Mouse (Mus musculus) T-helper 17 cell (primary cell): ENCODE measurements around the gene St6galnac6.

ENCODE experiments used
- in situ Hi-C, 2 experiments: fragments of 300-600 bp; cut with MboI, MseI; formaldehyde crosslinking; loops; 1 replicate in 1 of 2; 2 replicates in 1 of 2; pipeline ENCODE4 v1.15.1; 2025; ENCODE audit warnings: high pct_unique_total_duplicates in 2 of 2

St6galnac6 gene

DNA sequence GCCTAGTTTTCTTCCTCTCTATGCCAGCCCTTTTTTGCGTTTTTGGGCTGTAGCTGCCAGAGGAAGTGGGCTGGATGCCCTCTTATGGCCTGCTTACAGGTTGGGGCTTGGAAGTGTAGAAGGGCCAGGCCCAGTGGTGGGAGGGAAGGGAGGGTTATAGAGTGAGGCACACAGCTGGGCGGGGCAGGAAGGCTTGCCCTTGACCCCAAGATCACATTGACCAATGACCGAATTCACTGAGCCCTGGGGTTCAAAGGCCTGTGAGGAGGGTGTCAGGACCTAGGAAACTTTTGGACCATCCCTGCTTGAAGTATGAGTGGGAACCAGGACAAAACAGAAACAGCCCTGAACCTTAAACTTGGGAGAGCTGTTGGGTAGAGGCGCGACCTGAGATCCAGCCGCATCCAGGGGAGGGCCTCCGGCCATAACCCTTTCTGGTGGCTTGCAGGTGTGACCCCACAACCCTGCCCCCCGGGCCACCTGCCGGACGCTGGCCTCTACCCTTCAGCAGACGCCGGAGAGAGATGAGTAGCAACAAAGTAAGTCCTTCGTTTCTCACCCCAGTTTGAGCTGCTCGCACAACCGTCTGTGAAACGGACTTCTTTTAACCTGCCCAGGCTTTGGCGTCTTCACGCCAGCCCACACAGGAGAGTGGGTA is 9.4 kb downstream of the St6galnac6 start:
- in situ Hi-C loops = loop anchor here in 1 of 2 experiments (10.0 kb wide), 1 partner anchor 1144 kb away; no protein-coding TSS in a partner anchor

- in situ Hi-C loops = loop anchor here in 1 of 2 experiments (5.0 kb wide), 1 partner anchor 33 kb away; the partner anchor contains the start of gene 9430097D07Rik
Observed at GRCm38 (mm10) chr2:32610610-32611229, 11.2 kb downstream of the St6galnac6 start.

- in situ Hi-C loops = loop anchor here in 1 of 2 experiments (5.0 kb wide), 1 partner anchor 35 kb away; the partner anchor contains the start of gene 9430097D07Rik
Observed at GRCm38 (mm10) chr2:32612274-32612673, 12.8 kb downstream of the St6galnac6 start.

- in situ Hi-C loops = no loop called here
Observed at GRCm38 (mm10) chr2:32617109-32617508, 17.6 kb downstream of the St6galnac6 start.

DNA sequence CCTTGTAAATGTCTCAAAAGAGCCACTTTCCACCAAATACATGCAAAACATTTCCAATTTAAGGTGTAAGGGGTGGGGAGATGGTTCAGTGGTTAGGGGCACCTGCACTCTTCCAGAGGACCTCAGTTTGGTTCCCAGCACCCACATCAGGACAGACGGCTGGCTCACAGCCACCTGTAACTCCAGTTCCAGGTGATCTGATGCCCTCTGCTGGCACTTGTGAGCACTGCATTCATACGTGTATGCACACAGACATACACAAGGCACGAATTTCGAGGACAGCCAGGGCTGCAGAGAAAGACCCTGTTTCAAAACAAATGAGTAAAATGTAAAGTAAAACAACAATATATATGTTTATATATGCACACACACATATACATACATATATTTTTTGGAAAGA is 18.1 kb downstream of the St6galnac6 start:
- in situ Hi-C loops = no loop called here

DNA sequence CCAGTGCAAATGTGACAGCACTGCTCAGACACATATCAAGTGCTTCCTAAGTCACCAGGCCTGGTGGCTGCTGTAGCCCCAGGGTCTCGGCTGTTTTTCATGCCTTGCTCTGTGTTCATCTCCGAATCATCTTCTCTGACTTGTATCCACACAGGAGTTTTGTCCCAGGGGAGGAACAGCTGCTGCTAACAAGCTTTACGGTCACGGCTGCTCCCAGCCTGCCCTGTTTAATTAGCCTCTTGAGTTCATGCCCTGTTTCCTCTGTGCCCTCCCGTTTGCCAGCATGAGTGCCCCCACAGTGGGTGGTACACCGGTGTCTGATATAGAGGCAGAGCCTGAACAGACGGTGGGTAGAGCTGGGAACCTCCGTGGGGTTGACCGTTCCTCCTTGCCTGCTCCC is 18.5 kb downstream of the St6galnac6 start:
- in situ Hi-C loops = no loop called here

GRCm38 (mm10) chr2:32620682-32621516 is 21.4 kb downstream of the St6galnac6 start:
- in situ Hi-C loops = no loop called here

- in situ Hi-C loops = no loop called here
Observed at GRCm38 (mm10) chr2:32621517-32621859, 22.0 kb downstream of the St6galnac6 start, which contains the start of gene Ak1. Gene Ak1 (plus strand): TSS chr2:32621758.

DNA sequence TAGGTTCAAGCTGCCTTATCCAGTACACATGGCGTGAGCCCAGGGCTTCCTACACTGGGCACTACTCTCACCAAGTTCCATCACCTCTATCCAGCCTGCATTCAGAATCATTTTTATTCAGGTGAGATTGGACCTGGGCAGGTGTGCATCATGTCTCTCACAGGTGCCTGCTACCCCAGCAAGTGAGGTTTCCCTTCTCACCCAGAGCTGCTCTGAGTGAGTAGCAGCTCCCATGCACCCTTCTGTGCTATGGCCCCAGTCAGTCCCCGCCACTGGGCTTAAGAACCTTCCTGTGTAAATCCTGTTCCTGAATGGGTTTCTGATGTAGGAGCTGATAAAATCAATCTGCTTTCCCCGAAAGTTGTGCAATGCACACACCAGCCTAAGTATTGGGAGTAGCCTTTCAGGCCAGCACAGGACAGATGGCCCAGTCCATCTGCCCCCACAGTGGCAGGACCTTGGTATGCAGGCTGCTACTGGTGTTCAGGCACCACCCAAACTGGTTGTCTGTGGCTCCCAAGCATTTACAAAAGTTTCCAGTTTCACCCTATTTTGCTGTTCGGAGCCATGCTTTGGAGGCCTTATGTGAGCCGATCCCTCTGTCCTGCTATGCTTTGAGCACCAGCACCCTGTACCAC is 24.7 kb downstream of the St6galnac6 start:
- in situ Hi-C loops = no loop called here

DNA sequence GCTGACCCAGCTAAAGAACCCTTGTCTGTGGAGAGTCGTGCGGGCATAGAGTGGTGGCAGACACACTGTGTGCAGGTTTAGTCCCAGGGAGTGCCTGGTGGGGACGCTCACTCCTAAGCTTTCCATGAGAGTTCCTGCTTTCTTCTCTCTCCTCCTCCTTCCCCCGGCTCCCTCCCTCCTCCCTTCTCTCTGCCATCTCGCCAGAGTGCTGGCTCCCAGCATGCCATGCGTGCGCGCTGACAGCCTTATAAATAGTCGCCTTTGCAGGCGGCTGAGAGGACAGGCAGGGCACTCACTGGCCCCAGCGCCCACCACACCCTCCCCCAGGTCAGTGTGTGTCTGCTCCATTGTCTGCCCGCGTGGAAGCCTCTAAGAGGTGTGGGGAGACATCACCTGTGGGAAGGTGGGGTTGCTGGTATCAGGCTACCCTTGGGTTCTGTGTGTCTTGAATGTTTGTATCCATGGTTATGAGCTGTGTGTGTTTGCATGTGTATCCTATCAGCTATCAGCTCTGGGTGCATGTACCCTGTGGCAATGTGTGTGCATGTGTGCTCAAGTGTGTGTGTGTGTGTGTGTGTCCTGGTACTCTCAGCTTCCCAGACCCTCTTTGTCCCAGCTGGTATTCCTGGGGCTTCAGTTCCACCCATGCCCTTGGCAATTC is 25.8 kb downstream of the St6galnac6 start:
- in situ Hi-C loops = no loop called here

GRCm38 (mm10) chr2:32625873-32626694 is 26.6 kb downstream of the St6galnac6 start:
- in situ Hi-C loops = no loop called here

DNA sequence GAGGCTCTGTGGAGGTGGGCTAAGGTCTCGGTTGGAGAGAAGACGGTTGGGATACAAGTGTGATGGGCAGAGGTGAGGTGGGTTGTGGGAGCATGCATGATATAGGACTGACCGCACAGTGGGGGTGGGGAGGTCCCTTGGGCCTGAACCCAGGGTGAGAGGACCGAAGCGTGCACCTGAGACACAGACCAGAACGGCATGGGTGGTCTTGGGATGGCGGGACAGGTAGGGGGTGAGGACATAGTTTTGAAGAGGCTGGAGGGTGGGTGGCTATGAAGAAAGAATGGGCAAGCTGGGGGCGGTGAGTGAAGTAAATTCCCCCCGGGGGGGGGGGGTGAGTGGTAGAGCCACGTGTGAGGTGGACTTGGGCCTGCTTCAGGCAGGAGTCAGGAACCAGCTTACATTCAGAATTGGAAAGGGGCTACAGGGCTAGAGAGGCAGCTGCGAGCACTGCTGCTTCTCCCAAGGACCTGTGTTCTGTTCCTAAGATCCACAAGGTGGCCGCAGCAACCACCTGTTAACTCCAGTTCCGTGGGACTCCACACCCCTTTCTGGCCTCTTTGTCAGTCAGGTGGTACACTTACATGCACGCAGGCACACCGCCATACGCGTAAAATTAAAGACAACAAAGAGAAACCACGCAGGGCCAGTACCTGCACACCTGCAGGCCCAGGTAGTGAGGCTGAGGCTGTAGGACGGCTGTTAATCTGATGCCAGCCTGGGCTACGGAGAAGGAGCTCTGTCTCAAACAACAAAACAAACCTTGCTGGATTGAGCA is 27.9 kb downstream of the St6galnac6 start:
- in situ Hi-C loops = no loop called here

DNA sequence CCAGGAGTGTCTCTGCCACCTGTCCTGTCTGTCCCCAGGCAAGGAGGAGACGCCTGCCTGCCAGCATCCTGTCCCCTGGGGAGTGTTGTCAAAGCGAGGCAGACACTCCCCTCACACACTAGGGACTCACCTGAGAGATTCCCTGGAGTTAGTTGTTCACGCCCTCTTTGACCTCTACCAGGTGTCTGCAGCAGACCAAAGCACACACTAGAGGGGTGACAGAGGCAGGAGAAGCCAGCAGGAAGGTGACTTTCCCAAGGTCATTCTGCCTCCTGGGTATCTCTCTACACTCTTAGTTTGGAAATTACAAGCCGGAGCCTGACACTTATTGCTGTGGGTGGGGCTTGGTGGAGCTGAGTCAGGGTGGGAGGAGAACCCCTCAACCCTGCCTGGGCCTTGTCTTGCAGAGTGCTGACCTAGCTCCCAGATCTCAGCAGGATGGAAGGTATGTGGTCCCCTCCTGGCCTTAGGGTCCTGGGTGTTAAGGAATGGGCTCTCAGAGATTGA is 28.6 kb downstream of the St6galnac6 start:
- in situ Hi-C loops = no loop called here

GRCm38 (mm10) chr2:32628729-32629128 is 29.2 kb downstream of the St6galnac6 start:
- in situ Hi-C loops = no loop called here

GRCm38 (mm10) chr2:32629276-32629976 is 29.9 kb downstream of the St6galnac6 start:
- in situ Hi-C loops = no loop called here

DNA sequence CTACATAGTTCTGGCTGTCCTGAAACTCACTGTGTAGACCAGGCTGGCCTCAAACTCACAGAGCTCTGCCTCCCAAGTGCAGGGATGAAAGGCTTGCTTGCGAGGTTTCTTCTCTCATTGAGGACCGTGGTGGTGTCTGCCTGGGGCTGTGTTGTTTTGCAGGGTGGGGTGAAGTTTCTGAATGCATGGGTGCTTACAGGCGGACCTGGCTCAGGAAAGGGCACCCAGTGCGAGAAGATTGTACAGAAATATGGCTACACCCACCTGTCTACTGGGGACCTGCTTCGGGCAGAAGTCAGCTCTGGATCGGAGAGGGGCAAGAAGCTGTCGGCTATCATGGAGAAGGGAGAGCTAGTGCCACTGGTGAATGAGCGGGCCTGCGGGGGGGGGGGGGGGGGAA is 30.5 kb downstream of the St6galnac6 start:
- in situ Hi-C loops = loop anchor here (5.0 kb wide), 1 partner anchor 57 kb away; no protein-coding TSS in a partner anchor

DNA sequence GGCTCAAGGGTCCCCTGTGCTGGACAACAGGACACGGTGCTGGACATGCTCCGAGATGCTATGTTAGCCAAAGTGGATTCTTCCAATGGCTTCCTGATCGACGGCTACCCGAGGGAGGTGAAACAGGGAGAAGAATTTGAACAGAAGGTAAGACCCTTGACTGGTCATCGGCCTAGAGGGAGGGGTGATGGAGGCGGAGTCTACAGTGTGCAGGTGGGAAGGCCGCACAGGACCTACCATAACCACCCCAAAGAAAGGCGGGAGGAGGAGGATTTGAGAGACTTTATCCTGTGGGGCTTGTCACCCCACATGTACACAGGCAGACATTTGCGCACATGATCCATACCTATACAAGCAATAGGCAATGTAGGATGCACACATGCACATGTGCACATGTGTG is 31.5 kb downstream of the St6galnac6 start:
- in situ Hi-C loops = loop anchor here (5.0 kb wide), 1 partner anchor 56 kb away; no protein-coding TSS in a partner anchor

DNA sequence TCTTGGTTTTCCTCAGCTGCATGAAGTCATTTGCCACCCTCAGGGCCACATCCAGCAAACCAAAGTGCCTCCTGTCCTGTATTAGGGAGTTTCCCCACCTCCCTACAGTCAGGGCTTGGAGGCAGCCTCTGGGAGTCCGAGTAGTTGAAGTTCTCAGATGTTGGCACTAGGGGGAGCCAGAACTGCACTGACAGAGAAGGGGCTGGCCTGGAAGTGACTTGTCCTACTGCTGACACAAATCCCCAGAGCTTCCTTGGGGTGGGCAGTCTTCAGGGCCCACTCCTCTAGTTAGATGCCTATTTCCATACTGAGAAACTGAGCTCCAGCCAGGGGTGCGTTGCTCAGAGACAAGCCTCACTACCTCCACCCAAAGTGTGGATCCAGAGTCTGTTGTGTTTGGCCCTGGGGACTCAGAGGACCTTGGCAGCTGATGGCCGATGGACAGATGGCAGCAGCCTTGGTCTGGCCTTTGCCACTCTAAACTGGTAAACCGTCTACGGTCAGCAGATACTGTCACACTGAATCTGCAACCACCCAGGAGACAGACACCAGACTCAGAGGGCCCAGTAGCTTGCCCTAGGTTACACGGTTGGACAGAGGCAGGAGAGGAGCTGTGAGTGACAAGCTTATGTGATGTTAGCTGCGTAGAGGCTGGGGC is 32.4 kb downstream of the St6galnac6 start:
- in situ Hi-C loops = loop anchor here (5.0 kb wide), 1 partner anchor 55 kb away; no protein-coding TSS in a partner anchor
